ENCODE assay signal across 8 mouse cellular contexts in genomic region chr11:88863071-88863903, GRCm38 (mm10). TPM values are rescaled to one million over a fixed set of nuclear protein-coding genes. Genes with fewer than 3 reads are reported as not detected.
DNase-seq lines count a peak whose midpoint lies in the region; ATAC-seq and TF ChIP-seq lines count a peak whose summit lies in the region.

No protein-coding gene starts in this region.

- no peak for ATAC-seq in heart, embryonic 16.5 days (replicated peaks; ENCODE audit: extremely low read depth, insufficient read depth, low FRiP score)
- no peak; the same call in 1 of the 2 replicates for ATAC-seq in neural tube, embryonic 13.5 days (ENCODE audit: low read depth)

- no peak for TF ChIP-seq POLR2A in lung, adult 2 months (IDR thresholded peaks at IDR 0.05; ENCODE audit: borderline replicate concordance, extremely low read depth, low read depth, low read length)
- no peak for TF ChIP-seq POLR2A in brain, embryonic 14.5 days (IDR thresholded peaks at IDR 0.05; ENCODE audit: borderline replicate concordance, extremely low read depth, insufficient read depth, insufficient read length, poor library complexity, severe bottlenecking)

- peak overlapping the region; percentile 88 for H3K4me2 ChIP-seq in heart, embryonic 16.5 days (ENCODE audit: low read depth, low read length)
- H3K4me2 ChIP-seq in neural tube, embryonic 13.5 days = peak overlapping the region; percentile 100

- H3K36me3 ChIP-seq in heart, embryonic 16.5 days (ENCODE audit: control insufficient read depth, insufficient read depth) = no peaks in the 10 kb centered on the region
- no peaks in the 10 kb centered on the region for H3K36me3 ChIP-seq in neural tube, embryonic 13.5 days

- H3K9ac ChIP-seq in heart, embryonic 16.5 days (ENCODE audit: low read length) = peak overlapping the region; percentile 93
- H3K9ac ChIP-seq in neural tube, embryonic 13.5 days = peak overlapping the region; percentile 83

- DNase-seq in lung, adult 2 months = peak; percentile 34
- no peak for DNase-seq in lung, postnatal 10 days
- peak; percentile 7 for DNase-seq in brain, embryonic 14.5 days (ENCODE audit: low read depth)
- DNase-seq in kidney, postnatal 4 days = peak; percentile 37 to 60
- no peak for DNase-seq in layer of hippocampus, adult 9-10 months (ENCODE audit: low spot score)
- no peak for DNase-seq in frontal cortex, postnatal 36 days (ENCODE audit: low spot score in 2 of 2)

- no peaks in the 10 kb centered on the region for H3K27me3 ChIP-seq in heart, embryonic 16.5 days (ENCODE audit: control insufficient read depth, insufficient read depth, low read length)
- H3K27me3 ChIP-seq in neural tube, embryonic 13.5 days = peaks cover 4% of the 10 kb centered on the region; the same call in 1 of the 2 replicates

- no peaks in the 10 kb centered on the region for H3K9me3 ChIP-seq in heart, embryonic 16.5 days (replicated peaks; ENCODE audit: control insufficient read depth, low read length)
- H3K9me3 ChIP-seq in neural tube, embryonic 13.5 days = no peaks in the 10 kb centered on the region

- WGBS in lung, adult 2 months = 2% methylated on average over 32 of the region's 32 CpGs
- WGBS in heart, embryonic 16.5 days = 1% methylated on average over 32 of the region's 32 CpGs
- 1% methylated on average over 32 of the region's 32 CpGs for WGBS in neural tube, embryonic 13.5 days

- peak overlapping the region; percentile 89 for H3K27ac ChIP-seq in heart, embryonic 16.5 days (ENCODE audit: low read length)
- H3K27ac ChIP-seq in neural tube, embryonic 13.5 days (replicated peaks) = peak overlapping the region; percentile 85; the same call in 1 of the 2 replicates

- TF ChIP-seq CTCF in lung, adult 2 months (IDR thresholded peaks at IDR 0.05; ENCODE audit: insufficient read depth, low read length) = no peak
- no peak for TF ChIP-seq CTCF in brain, embryonic 14.5 days (IDR thresholded peaks at IDR 0.05; ENCODE audit: borderline replicate concordance, extremely low read depth, insufficient read depth, insufficient read length)

- peak overlapping the region; percentile 74 for H3K4me3 ChIP-seq in lung, adult 2 months (replicated peaks; ENCODE audit: extremely low read depth, low read depth, low read length)
- peak overlapping the region; percentile 94 for H3K4me3 ChIP-seq in heart, embryonic 16.5 days (ENCODE audit: low read length)
- H3K4me3 ChIP-seq in neural tube, embryonic 13.5 days = peak overlapping the region; percentile 80

- H3K4me1 ChIP-seq in lung, adult 2 months (ENCODE audit: control insufficient read depth, insufficient read depth, low read length) = peaks cover 8% of the 10 kb centered on the region
- H3K4me1 ChIP-seq in heart, embryonic 16.5 days (ENCODE audit: control insufficient read depth, insufficient read depth, low read length) = peaks cover 30% of the 10 kb centered on the region
- H3K4me1 ChIP-seq in neural tube, embryonic 13.5 days (replicated peaks) = peaks cover 19% of the 10 kb centered on the region

RNA-seq across cellular contexts. Expression of gene Akap1, which starts 1.1 kb away (rescaled TPM):
- 22.3 and 32.2 TPM in 2 replicates for polyA plus RNA-seq in lung, adult 2 months (2012; rRNA removed)
- 52.8 and 54.1 TPM in 2 replicates for polyA plus RNA-seq in brain, embryonic 14.5 days (2012; rRNA removed)
- polyA plus RNA-seq in heart, embryonic 16.5 days (2015; fragmentation: Nextera tagmentation; extraction: Ambion mirVana) = 58.0 and 64.4 TPM in 2 replicates
- polyA plus RNA-seq in neural tube, embryonic 13.5 days (2015; fragmentation: Nextera tagmentation; extraction: Ambion mirVana) = 25.7 and 25.9 TPM in 2 replicates

Comparison
In these comparisons a context has a peak if more than half of its experiments do, and no peak if none do; other contexts are left out.
1. DNase-seq: peak in lung, adult 2 months (single experiment), brain, embryonic 14.5 days (single experiment) and kidney, postnatal 4 days (2 of 2); none in lung, postnatal 10 days (single experiment), layer of hippocampus, adult 9-10 months (single experiment) and frontal cortex, postnatal 36 days (0 of 2).
2. Peak in every context shown above with its lines, with median percentiles within 50 percentile points of each other: H3K4me3 ChIP-seq.